Comparison of ENCODE assay signal across 7 mouse cellular contexts in the genomic region with DNA sequence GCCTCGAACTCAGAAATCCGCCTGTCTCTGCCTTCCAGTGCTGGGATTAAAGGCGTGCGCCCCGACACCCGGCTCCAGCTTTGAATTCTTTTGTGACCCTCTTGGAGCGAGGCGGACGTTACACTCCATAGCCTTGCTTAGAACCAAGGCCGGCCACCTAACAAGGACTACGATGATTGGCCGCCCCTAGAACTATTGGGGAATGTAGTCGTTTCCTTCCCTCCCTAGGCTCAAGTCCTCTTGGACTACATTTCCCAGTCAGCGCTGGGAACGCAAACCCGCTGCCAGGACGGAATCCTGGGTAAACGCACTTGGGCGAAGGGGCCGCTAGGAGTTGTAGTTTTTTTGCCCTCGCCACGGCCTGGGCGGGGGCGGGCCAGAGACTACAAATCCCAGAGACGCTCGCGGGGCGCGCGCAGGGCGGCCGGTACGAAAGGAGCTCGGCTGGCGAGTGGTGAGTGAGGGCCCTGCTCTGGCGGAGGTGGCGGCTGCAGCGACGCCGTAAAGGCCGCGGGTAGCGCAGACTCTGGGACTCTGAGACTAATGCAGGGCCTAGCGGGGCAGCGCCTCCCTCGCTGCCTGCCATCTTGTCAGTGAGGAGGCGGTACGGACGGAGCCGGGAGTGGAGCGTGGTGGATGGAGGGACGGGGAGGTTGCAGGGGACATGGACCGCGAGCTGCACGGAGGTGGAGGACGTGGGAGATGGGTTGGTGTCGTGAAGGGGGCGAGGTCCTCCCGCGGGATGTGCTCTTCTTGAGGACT. TPM values are rescaled to one million over a fixed set of nuclear protein-coding genes. Genes with fewer than 3 reads are reported as not detected.
DNase-seq lines count a peak whose midpoint lies in the region; ATAC-seq and TF ChIP-seq lines count a peak whose summit lies in the region.

9430015G10Rik (plus strand) TSS at position 413 of the 762 bp plus-strand sequence.

- no peaks in the 10 kb centered on the region for H3K27me3 ChIP-seq in embryonic facial prominence, embryonic 10.5 days (replicated peaks; ENCODE audit: low read depth, poor library complexity, severe bottlenecking)
- H3K27me3 ChIP-seq in intestine, postnatal 0 days (replicated peaks; ENCODE audit: control insufficient read depth, insufficient read depth, low read length) = no peaks in the 10 kb centered on the region
- no peaks in the 10 kb centered on the region for H3K27me3 ChIP-seq in midbrain, embryonic 12.5 days
- no peaks in the 10 kb centered on the region for H3K27me3 ChIP-seq in small intestine, adult 2 months (ENCODE audit: control insufficient read depth, insufficient read depth, low read length)

- DNase-seq in adrenal gland, postnatal 10 days = peak; percentile 97
- DNase-seq in embryonic facial prominence, embryonic 10.5 days (ENCODE audit: low spot score) = peak; percentile 99
- DNase-seq in gonadal fat pad, adult 2 months (ENCODE audit: low read depth) = peak; percentile 95
- peak; percentile 99 for DNase-seq in left cerebral cortex, postnatal 4 days

- H3K36me3 ChIP-seq in embryonic facial prominence, embryonic 10.5 days (replicated peaks) = peaks cover 21% of the 10 kb centered on the region
- no peaks in the 10 kb centered on the region for H3K36me3 ChIP-seq in intestine, postnatal 0 days (ENCODE audit: control insufficient read depth, insufficient read depth)
- no peaks in the 10 kb centered on the region for H3K36me3 ChIP-seq in midbrain, embryonic 12.5 days
- H3K36me3 ChIP-seq in small intestine, adult 2 months (ENCODE audit: control insufficient read depth, insufficient read depth, low read length) = no peaks in the 10 kb centered on the region

- H3K27ac ChIP-seq in embryonic facial prominence, embryonic 10.5 days (replicated peaks) = peak within 1 kb of the TSS; percentile 92
- peak within 1 kb of the TSS; percentile 79 for H3K27ac ChIP-seq in intestine, postnatal 0 days (ENCODE audit: low read depth, low read length)
- H3K27ac ChIP-seq in midbrain, embryonic 12.5 days (replicated peaks) = peak within 1 kb of the TSS; percentile 88
- H3K27ac ChIP-seq in small intestine, adult 2 months (ENCODE audit: insufficient read depth, low read depth, low read length) = peak within 1 kb of the TSS; percentile 62

- no peaks in the 10 kb centered on the region for H3K9me3 ChIP-seq in embryonic facial prominence, embryonic 10.5 days
- H3K9me3 ChIP-seq in intestine, postnatal 0 days (ENCODE audit: control insufficient read depth) = no peaks in the 10 kb centered on the region
- no peaks in the 10 kb centered on the region for H3K9me3 ChIP-seq in midbrain, embryonic 12.5 days

- peak within 1 kb of the TSS; percentile 72 for H3K4me2 ChIP-seq in intestine, postnatal 0 days (replicated peaks; ENCODE audit: low read depth)
- peak within 1 kb of the TSS; percentile 66 for H3K4me2 ChIP-seq in midbrain, embryonic 12.5 days (replicated peaks)

- peak; percentile 98 for ATAC-seq in intestine, postnatal 0 days
- peak; percentile 98 for ATAC-seq in midbrain, embryonic 12.5 days (ENCODE audit: low FRiP score, low read depth)

- peaks cover 10% of the 10 kb centered on the region; the same call in 1 of the 2 replicates for H3K4me1 ChIP-seq in embryonic facial prominence, embryonic 10.5 days
- H3K4me1 ChIP-seq in intestine, postnatal 0 days (replicated peaks; ENCODE audit: control insufficient read depth, insufficient read depth, low read length) = 0 out of 2 replicates have a peak, but pooled peaks cover 5% of the 10 kb centered on the region
- peaks cover 10% of the 10 kb centered on the region for H3K4me1 ChIP-seq in midbrain, embryonic 12.5 days
- no peaks in the 10 kb centered on the region for H3K4me1 ChIP-seq in small intestine, adult 2 months (ENCODE audit: control insufficient read depth, insufficient read depth, insufficient read length, low read length)

- peak; percentile 63 for TF ChIP-seq POLR2A in small intestine, adult 2 months (IDR thresholded peaks at IDR 0.05; ENCODE audit: low read depth, low read length)

- peak within 1 kb of the TSS; percentile 62 for H3K9ac ChIP-seq in intestine, postnatal 0 days (ENCODE audit: low read depth, low read length)
- peak within 1 kb of the TSS; percentile 87 for H3K9ac ChIP-seq in midbrain, embryonic 12.5 days (replicated peaks)

- under 1% methylated on average over 60 of the region's 60 CpGs for WGBS in embryonic facial prominence, embryonic 10.5 days
- WGBS in intestine, postnatal 0 days = under 1% methylated on average over 60 of the region's 60 CpGs
- under 1% methylated on average over 60 of the region's 60 CpGs for WGBS in midbrain, embryonic 12.5 days
- under 1% methylated on average over 60 of the region's 60 CpGs for WGBS in small intestine, adult 2 months

- intact Hi-C loops in left cerebral cortex, postnatal 4 days (cut with DNase I) = no loop called here

- peak within 1 kb of the TSS; percentile 80 for H3K4me3 ChIP-seq in embryonic facial prominence, embryonic 10.5 days
- H3K4me3 ChIP-seq in intestine, postnatal 0 days (ENCODE audit: low read depth, low read length) = peak within 1 kb of the TSS; percentile 75
- peak within 1 kb of the TSS; percentile 85 for H3K4me3 ChIP-seq in midbrain, embryonic 12.5 days
- H3K4me3 ChIP-seq in small intestine, adult 2 months (ENCODE audit: low read depth, low read length) = peak within 1 kb of the TSS; percentile 81

- TF ChIP-seq CTCF in intestine, postnatal 0 days (IDR thresholded peaks at IDR 0.05; ENCODE audit: low read depth) = peak; percentile 39
- TF ChIP-seq CTCF in small intestine, adult 2 months (IDR thresholded peaks at IDR 0.05; ENCODE audit: extremely low read depth, insufficient read length, insufficient replicate concordance, low read depth, low read length) = no peak

RNA-seq across cellular contexts. Expression of gene 9430015G10Rik, which starts in this region (rescaled TPM):
- 10 to 100 TPM; 10.6 to 13.8 TPM for total RNA-seq in adrenal gland, postnatal 10 days (2021)
- polyA plus RNA-seq in embryonic facial prominence, embryonic 10.5 days (2016; fragmentation: Nextera tagmentation; extraction: Ambion mirVana) = 73.9 and 76.9 TPM in 2 replicates
- 23.5 and 23.8 TPM in 2 replicates for polyA plus RNA-seq in gonadal fat pad, adult 2 months (2012; rRNA removed)
- 3.4 and 3.5 TPM in 2 replicates for polyA plus RNA-seq in intestine, postnatal 0 days (2015; fragmentation: Nextera tagmentation; extraction: Ambion mirVana)
- total RNA-seq in left cerebral cortex, postnatal 4 days (2021) = 10 to 100 TPM; 34.6 to 37.5 TPM
- polyA plus RNA-seq in midbrain, embryonic 12.5 days (2016; fragmentation: Nextera tagmentation; extraction: Ambion mirVana) = 59.8 and 60.0 TPM in 2 replicates
- polyA plus RNA-seq in small intestine, adult 2 months (2012; rRNA removed) = 7.4 and 8.3 TPM in 2 replicates

Comparison
In these comparisons a context has a peak if more than half of its experiments do, and no peak if none do; other contexts are left out.
1. Peak in every context shown above with its lines: DNase-seq, ATAC-seq, H3K4me3 ChIP-seq and H3K27ac ChIP-seq.